Mouse (Mus musculus) kidney, postnatal 0 days (tissue): ENCODE data around the gene Zfp989. TPM values are rescaled to one million over a fixed set of nuclear protein-coding genes. Genes with fewer than 3 reads are reported as not detected.
"Not testable (repeated sequence)": the region's sequence is repeated elsewhere in the genome, so short reads cannot be mapped to it uniquely, and the experiment has no call there.

Experiments
- ATAC-seq: fragments of 200-750 bp; cut with Nextera tagmentation; replicated peaks from 2 replicates; pipeline ENCODE4 v1.8.0; 2017; ENCODE audit warnings: low read depth, moderate number of reproducible peaks, moderate TSS enrichment, moderate library complexity; ENCODE audit not compliant: low FRiP score
- DNase-seq: peaks from one replicate; pipeline ENCODE4 v3.0.0-alpha.2; 2016; ENCODE audit warnings: low spot score
- H3K27ac ChIP-seq: fragments of 300-500 bp; sonication (generic); 2 replicates; pipeline ENCODE4 v1.5.1; 2014; ENCODE audit warnings: mild to moderate bottlenecking
- H3K27me3 ChIP-seq: fragments of 300-500 bp; sonication (generic); 2 replicates; pipeline ENCODE4 v1.6.1; 2014; ENCODE audit warnings: low read length, mixed read lengths; ENCODE audit not compliant: insufficient read depth
- H3K36me3 ChIP-seq: fragments of 300-500 bp; sonication (generic); 2 replicates; pipeline ENCODE4 v1.6.1; 2014; ENCODE audit warnings: low read length, mixed read lengths; ENCODE audit not compliant: insufficient read depth
- H3K4me1 ChIP-seq: fragments of 300-500 bp; sonication (generic); replicated peaks from 2 replicates; pipeline ENCODE4 v1.6.1; 2014; ENCODE audit warnings: antibody characterized with exemption, low read length, mixed read lengths; ENCODE audit not compliant: insufficient read depth
- H3K4me2 ChIP-seq: fragments of 300-500 bp; sonication (generic); 2 replicates; pipeline ENCODE4 v1.6.1; 2014; ENCODE audit warnings: mild to moderate bottlenecking, low read length, moderate library complexity, mixed read lengths
- H3K4me3 ChIP-seq: fragments of 300-500 bp; sonication (generic); replicated peaks from 2 replicates; pipeline ENCODE4 v1.5.1; 2014; ENCODE audit warnings: low read depth, low read length
- H3K9ac ChIP-seq: fragments of 300-500 bp; sonication (generic); 2 replicates; pipeline ENCODE4 v1.6.1; 2014; ENCODE audit warnings: low read depth, low read length
- H3K9me3 ChIP-seq: fragments of 300-500 bp; sonication (generic); replicated peaks from 2 replicates; pipeline ENCODE4 v1.6.1; 2016; ENCODE audit warnings: low read length, inconsistent platforms, mixed read lengths
- CTCF ChIP-seq: IDR thresholded peaks from 2 replicates; pipeline ENCODE4 v1.5.1; 2016; ENCODE audit warnings: antibody characterized with exemption, low read depth, mild to moderate bottlenecking, moderate library complexity
- WGBS: fragments of 180-500 bp; shearing (Covaris S2); extraction: QIAGEN DNeasy Blood & Tissue Kit; methylation state at CpG from one replicate; pipeline ENCODE4 v1.1.7; 2014; 5-methylcytosine and 5-hydroxymethylcytosine counted together
- polyA plus RNA-seq: library from polyadenylated mRNA; unstranded; fragments of >200 nt; fragmentation: Nextera tagmentation; extraction: Ambion mirVana; gene quantifications from 2 replicates; pipeline ENCODE4 v1.2.1, GENCODE M21; 2015

Zfp989 gene
- polyA plus RNA-seq: not detected in 2 replicates

DNA sequence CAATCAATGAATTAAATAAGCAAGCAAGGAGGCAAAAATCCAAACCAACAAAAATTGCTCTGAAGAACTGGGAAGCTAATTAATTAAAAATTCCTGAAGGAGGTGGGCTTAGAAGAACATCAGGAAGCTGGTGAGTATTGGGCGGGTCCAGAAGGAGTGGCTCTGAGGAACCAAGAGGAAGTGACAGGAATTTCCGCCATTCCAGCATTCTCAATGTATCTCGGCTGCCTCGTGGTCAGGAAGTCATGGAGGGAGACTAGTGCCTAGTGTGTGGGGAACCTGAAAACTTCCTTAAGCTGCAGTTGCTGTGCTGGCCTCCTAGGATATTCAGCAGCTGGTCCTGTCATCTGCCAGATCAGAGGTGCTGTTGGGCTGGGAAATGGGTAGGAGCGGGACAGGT is at the start of gene Zfp989:
Gene Zfp989, plus strand, starts transcription at position 220 of the 400 bp plus-strand sequence.
- H3K4me3 ChIP-seq, H3K27ac ChIP-seq, H3K4me1 ChIP-seq, H3K4me2 ChIP-seq, DNase-seq, H3K9me3 ChIP-seq, ATAC-seq, H3K9ac ChIP-seq, H3K27me3 ChIP-seq, H3K36me3 ChIP-seq: not testable (repeated sequence)
- 88% methylated on average over 5 of the region's 5 CpGs for WGBS

DNA sequence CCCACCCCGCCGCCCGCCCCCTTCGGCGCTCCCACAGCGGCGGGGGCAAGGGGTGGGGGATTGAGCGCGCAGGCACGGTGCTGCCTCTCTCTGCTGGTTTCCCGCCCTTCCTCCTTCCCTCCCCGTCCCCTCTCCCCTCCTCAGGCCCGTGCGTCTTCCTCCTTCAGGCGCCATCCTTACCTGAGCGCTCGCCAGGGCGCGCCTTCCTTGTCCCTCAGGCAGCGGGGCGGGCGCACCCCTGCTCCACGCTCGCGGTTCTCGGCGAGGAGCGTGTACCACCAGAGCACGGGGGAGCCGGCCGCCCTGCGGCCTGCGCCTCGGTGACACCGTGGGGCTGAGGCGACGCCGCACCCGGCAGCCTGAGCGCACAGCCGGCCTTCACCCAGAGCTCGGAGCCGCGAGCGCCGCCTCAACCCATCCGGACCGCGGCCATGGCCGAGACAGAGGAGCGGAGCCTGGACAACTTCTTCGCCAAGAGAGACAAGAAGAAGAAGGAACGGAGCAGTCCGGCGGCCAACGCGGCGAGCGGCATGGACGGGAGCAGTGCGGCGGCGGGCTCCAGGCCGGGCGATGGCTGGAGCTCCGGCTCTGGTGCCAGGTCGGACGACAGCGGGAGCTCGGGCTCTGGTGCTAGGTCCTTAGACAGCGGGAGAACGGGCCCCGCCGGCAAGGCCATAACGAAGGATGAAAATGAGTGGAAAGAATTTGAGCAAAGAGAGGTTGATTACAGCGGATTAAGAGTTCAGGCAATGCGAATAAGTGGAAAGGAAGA is 39.3 kb upstream of the Zfp989 start:
- ATAC-seq (peak; percentile 54), DNase-seq (no peak)
- Histone ChIP-seq H3K27ac (no peak overlapping the region), H3K4me1 (no peaks in the 10 kb centered on the region), H3K4me2 (peak overlapping the region; percentile 34), H3K9me3 (peaks cover 10% of the 10 kb centered on the region), H3K27me3 (no peaks in the 10 kb centered on the region), H3K4me3 (peak overlapping the region; percentile 14; the same call in 1 of the 2 replicates), H3K9ac (no peak overlapping the region), H3K36me3 (no peaks in the 10 kb centered on the region)
- 8% methylated on average over 77 of the region's 77 CpGs for WGBS
- TF ChIP-seq CTCF: no peak

DNA sequence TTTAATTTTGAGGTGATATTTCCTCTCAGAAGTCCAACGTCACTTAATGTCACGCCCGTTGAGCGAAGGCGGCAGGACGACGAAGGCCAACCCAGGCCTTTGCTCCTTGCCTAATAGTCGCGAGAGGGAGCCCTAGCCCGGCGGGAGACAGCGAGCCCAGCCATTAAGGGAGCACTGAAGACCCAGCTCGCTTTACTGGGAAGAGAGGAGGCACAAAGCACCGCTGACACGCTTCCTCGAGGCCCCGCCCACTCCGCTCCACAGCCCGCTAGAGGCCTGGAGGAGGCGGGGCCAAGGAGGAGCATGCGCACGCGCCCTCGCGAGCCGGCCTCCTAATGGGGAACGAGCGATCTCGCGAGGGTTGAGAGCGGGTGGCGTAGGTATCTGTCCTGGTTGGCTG is 30.1 kb upstream of the Zfp989 start:
- WGBS: 65% methylated on average over 32 of the region's 32 CpGs
- not testable (repeated sequence) for H3K27me3 ChIP-seq, DNase-seq, H3K27ac ChIP-seq, ATAC-seq, H3K4me2 ChIP-seq, H3K36me3 ChIP-seq, H3K9me3 ChIP-seq, H3K9ac ChIP-seq, H3K4me3 ChIP-seq, H3K4me1 ChIP-seq

DNA sequence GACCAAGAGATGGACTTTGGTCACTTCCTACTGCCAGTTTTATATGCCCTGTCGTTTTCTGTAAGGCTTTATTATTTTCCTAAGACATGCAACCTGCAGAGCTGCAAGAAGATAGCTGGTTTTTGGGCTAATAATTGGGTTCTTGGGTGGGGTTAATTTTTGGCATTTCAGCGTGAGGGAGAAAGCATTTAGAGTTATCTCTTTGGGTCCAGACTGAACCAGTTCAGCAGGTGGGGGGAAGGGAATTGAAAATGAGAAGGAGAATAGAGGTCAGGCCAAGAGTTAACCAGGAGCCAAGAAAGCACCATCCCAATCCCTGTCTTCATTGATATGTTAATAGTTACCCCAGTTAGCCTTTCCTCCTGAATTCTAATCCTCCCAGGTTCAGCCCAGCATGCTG is 4.8 kb downstream of the Zfp989 start:
- not testable (repeated sequence) for H3K36me3 ChIP-seq, H3K4me2 ChIP-seq, DNase-seq, H3K27ac ChIP-seq, H3K4me3 ChIP-seq, H3K9me3 ChIP-seq, H3K27me3 ChIP-seq, H3K4me1 ChIP-seq, ATAC-seq, H3K9ac ChIP-seq
- 20% methylated on average over 2 of the region's 2 CpGs for WGBS

DNA sequence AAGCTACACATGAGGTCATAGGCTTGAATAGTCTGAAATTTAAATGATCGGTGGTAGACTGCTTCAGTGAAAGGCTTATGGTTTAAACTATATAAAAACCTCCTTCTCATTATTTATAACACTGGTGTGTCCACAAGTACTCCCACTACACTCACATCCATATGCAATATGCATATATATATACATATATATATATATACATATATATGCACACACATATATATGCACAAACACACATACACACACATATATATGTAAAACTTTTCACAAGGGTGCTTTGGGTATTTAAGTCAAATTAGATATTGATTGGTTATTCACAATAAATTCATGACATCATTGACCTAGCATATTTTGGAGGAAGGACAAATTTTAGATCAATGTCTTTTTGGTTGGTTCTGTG is 46.6 kb downstream of the Zfp989 start:
- not testable (repeated sequence) for H3K27me3 ChIP-seq
- 0 out of 2 replicates have a peak, but pooled peaks have one; percentile 52 for ATAC-seq
- WGBS: no CpG with 5 or more reads among the region's 1 CpGs

DNA sequence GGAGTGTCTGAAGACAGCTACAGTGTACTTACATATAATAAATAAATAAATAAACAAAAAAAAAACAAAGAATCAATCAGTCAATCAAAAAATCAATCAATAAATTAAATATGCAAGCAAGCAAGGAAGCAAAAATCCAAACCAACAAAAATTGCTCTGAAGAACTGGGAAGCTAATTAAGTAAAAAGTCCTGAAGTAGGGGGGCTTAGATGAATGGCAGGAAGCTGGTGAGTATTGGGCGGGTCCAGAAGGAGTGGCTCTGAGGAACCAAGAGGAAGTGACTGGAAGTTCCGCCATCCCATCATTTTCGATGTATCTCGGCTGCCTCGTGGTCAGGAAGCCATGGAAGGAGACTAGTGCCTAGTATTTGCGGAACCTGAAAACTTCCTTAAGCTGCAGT is 49.8 kb downstream of the Zfp989 start, which contains the start of gene Rex2:
Gene Rex2, plus strand, starts transcription at position 301 of the 400 bp plus-strand sequence.
- ATAC-seq, H3K4me2 ChIP-seq, H3K27ac ChIP-seq, H3K27me3 ChIP-seq, H3K36me3 ChIP-seq, DNase-seq, H3K4me1 ChIP-seq, H3K4me3 ChIP-seq, H3K9me3 ChIP-seq, H3K9ac ChIP-seq: not testable (repeated sequence)
- no CpG with 5 or more reads among the region's 6 CpGs for WGBS

More for the DNA sequence above, 46.6 kb downstream of the Zfp989 start:
- not testable (repeated sequence) for H3K4me2 ChIP-seq, DNase-seq, H3K4me3 ChIP-seq, H3K9ac ChIP-seq, H3K9me3 ChIP-seq, H3K4me1 ChIP-seq, H3K36me3 ChIP-seq, H3K27ac ChIP-seq

DNA sequence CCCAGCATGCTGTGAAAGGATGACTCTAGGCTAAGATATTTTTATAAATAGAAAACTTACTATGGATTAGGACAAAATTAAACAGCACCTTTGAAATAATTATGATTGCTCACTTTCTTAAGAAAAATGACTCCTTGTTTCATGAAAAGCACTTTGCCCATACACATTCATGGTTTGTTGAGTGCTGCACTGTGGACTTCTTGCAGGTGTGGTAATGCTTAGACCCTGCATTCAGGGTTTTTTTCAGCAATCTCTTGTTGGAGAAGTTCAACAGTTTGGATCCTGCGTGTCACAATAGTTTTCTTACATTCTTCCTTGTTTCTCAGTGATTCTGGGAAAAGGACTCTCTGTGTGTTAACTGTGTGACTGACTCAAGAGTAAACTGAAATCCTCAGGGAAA is 54.6 kb downstream of the Zfp989 start:
- not testable (repeated sequence) for DNase-seq, H3K9ac ChIP-seq, ATAC-seq, H3K36me3 ChIP-seq, H3K4me1 ChIP-seq, H3K4me2 ChIP-seq, H3K27me3 ChIP-seq, H3K9me3 ChIP-seq, H3K27ac ChIP-seq, H3K4me3 ChIP-seq
- WGBS: 61% methylated on average over 1 of the region's 1 CpGs

DNA sequence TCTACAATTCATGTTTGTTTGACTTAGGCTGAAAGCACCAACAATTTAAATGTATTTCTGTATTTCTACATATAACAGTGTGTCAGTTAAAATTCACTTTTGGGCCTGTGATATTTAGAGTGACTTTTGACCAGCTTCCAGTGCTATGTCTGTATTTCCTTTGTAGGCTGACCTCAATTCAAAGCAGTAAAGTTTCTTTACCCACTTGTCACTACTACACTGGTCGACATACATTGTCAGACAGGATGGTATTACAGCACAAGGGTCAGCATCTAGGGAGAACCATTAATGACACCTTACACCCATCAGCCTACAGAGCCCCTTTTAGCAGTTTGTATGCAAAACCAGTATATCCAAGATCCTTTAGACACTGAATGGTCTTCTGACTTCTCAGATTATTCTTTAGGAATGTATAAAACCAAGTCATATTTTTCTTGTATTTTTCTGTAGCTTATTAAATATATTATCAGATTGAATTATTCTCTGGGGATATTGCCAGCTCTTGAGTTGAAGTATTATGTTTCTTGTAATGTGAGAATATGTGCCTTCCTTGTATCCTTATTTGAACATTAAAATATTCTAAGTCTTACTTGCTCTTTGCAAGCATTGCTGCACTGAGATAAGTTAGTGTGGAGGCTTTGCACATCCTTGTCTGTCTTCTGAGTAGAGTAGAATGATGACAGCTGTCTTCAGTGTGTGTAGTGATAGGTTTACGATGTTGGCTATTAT is 59.7 kb downstream of the Zfp989 start:
- not testable (repeated sequence) for H3K4me1 ChIP-seq, H3K4me2 ChIP-seq, H3K27me3 ChIP-seq, DNase-seq, H3K36me3 ChIP-seq, H3K27ac ChIP-seq, H3K9ac ChIP-seq, H3K9me3 ChIP-seq, H3K4me3 ChIP-seq
- ATAC-seq: peak; percentile 46; the same call in 1 of the 2 replicates
- WGBS: 86% methylated on average over 1 of the region's 2 CpGs
